Mouse (Mus musculus) heart, postnatal 14 days (tissue): Measurements from ENCODE around the gene Unc13d. TPM values are rescaled to one million over a fixed set of nuclear protein-coding genes. Genes with fewer than 3 reads are reported as not detected.
"Not testable (repeated sequence)": the region's sequence is repeated elsewhere in the genome, so short reads cannot be mapped to it uniquely, and the experiment has no call there.

Source experiments
- DNase-seq, 2 experiments: peaks; one replicate each; pipeline ENCODE4 v3.0.0; 2021 to 2022
- intact Hi-C: fragments of 180-260 bp; cut with DNase I; formaldehyde crosslinking; loops from one replicate; pipeline ENCODE4 v1.15.1; 2025
- total RNA-seq, 2 experiments: library from RNA; stranded (reverse); gene quantifications; 2 replicates each; pipeline ENCODE4 v1.2.3; 2021

Unc13d gene
- total RNA-seq, 2 experiments from 2014 or later: 0.81 to 1.7 TPM

GRCm38 (mm10) chr11:116028177-116028865 is 49.4 kb downstream of the Unc13d start:
- intact Hi-C loops: no loop called here
- no peak for DNase-seq

GRCm38 (mm10) chr11:116027756-116028155 is 50.0 kb downstream of the Unc13d start, which contains the start of gene H3f3b:
Gene H3f3b, minus strand, starts transcription at chr11:116027962.
- DNase-seq: no peak
- intact Hi-C loops: no loop called here

GRCm38 (mm10) chr11:116025056-116025845 is 52.5 kb downstream of the Unc13d start:
- no peak for DNase-seq
- intact Hi-C loops: no loop called here

- peak; percentile 92 to 95 for DNase-seq
- intact Hi-C loops: no loop called here
Measured at GRCm38 (mm10) chr11:116024356-116024808, 53.4 kb downstream of the Unc13d start.

GRCm38 (mm10) chr11:116023771-116024355 is 53.9 kb downstream of the Unc13d start:
- intact Hi-C loops: no loop called here
- DNase-seq: peak; percentile 82 to 86

- intact Hi-C loops, DNase-seq: not testable (repeated sequence)
Measured at GRCm38 (mm10) chr11:116023074-116023770, 54.5 kb downstream of the Unc13d start.

- intact Hi-C loops: no loop called here
Measured at GRCm38 (mm10) chr11:116022256-116022780, 55.4 kb downstream of the Unc13d start.

GRCm38 (mm10) chr11:116021328-116022220 is 56.2 kb downstream of the Unc13d start:
- DNase-seq: no peak
- intact Hi-C loops: no loop called here

More at GRCm38 (mm10) chr11:116022256-116022780, 55.4 kb downstream of the Unc13d start:
- no peak for DNase-seq

- no peak for DNase-seq
- intact Hi-C loops: no loop called here
Measured at GRCm38 (mm10) chr11:116020519-116020922, 57.2 kb downstream of the Unc13d start.

GRCm38 (mm10) chr11:116019976-116020411 is 57.8 kb downstream of the Unc13d start:
- DNase-seq: peak in 1 of 2 experiments; percentile 41
- intact Hi-C loops: no loop called here

GRCm38 (mm10) chr11:116019360-116019791 is 58.4 kb downstream of the Unc13d start:
- DNase-seq: no peak
- intact Hi-C loops: no loop called here

GRCm38 (mm10) chr11:116018867-116019266 is 58.9 kb downstream of the Unc13d start:
- DNase-seq, intact Hi-C loops: not testable (repeated sequence)

GRCm38 (mm10) chr11:116018106-116018505 is 59.7 kb downstream of the Unc13d start:
- DNase-seq: peak; percentile 35 to 55
- intact Hi-C loops: no loop called here

- intact Hi-C loops: no loop called here
- no peak for DNase-seq
Measured at GRCm38 (mm10) chr11:116014821-116015220, 62.9 kb downstream of the Unc13d start.

- intact Hi-C loops: no loop called here
- peak; percentile 91 to 92 for DNase-seq
Measured at GRCm38 (mm10) chr11:116012262-116012947, 65.4 kb downstream of the Unc13d start, which contains the start of gene Galk1. Gene Galk1, minus strand, starts transcription at chr11:116012719.
